Mouse (Mus musculus) testis, adult 2 months (tissue): ENCODE results near the gene Garem2.
"Not testable (repeated sequence)": the region's sequence is repeated elsewhere in the genome, so short reads cannot be mapped to it uniquely, and the experiment has no call there.

Experiments
- CTCF ChIP-seq: fragments of 200-500 bp; IDR thresholded peaks from 2 replicates; pipeline ENCODE4 v1.5.1; 2012; ENCODE audit warnings: low read depth, mild to moderate bottlenecking, inconsistent platforms, low read length, moderate library complexity; ENCODE audit not compliant: control insufficient read depth, insufficient read depth, insufficient replicate concordance
- POLR2A ChIP-seq: fragments of 200-500 bp; IDR thresholded peaks from 2 replicates; pipeline ENCODE4 v1.6.1; 2012; ENCODE audit warnings: low read depth, mild to moderate bottlenecking, inconsistent platforms, low read length, moderate library complexity; ENCODE audit not compliant: control insufficient read depth

DNA sequence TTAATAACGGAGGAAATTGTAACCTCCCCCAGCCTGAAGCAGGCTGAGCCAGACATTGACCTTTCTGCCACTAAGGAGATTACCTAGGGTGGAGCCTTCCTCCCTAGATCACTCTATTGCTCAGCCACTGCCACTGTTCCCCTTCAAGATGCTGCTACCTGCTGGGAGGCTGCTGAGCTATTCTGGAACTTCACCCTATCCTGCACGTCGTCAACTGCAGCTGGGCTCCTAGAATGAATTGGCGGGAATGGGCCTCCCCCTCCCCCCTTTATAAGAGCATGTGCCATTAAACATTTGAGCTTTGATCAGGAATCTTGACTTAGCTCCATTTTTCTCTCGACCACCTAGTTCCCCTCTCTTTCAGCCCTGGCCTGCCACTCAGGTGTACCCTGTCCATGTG, 45.4 kb upstream of the Garem2 start:
- TF ChIP-seq CTCF, POLR2A: not testable (repeated sequence)
